Mouse (Mus musculus) limb, embryonic 13.5 days (tissue): ENCODE measurements around the gene Pacrg. TPM values are rescaled to one million over a fixed set of nuclear protein-coding genes. Genes with fewer than 3 reads are reported as not detected.

Source experiments
- ATAC-seq: fragments of 200-750 bp; cut with Nextera tagmentation; 2 replicates; pipeline ENCODE4 v1.8.0; 2017; ENCODE audit warnings: low read depth, moderate number of reproducible peaks, moderate TSS enrichment; ENCODE audit not compliant: low FRiP score
- H3K27ac ChIP-seq: fragments of 300-500 bp; sonication (generic); 2 replicates; pipeline ENCODE4 v1.5.1; 2015; ENCODE audit warnings: inconsistent platforms, mild to moderate bottlenecking, moderate library complexity
- H3K27me3 ChIP-seq: fragments of 300-500 bp; sonication (generic); 2 replicates; pipeline ENCODE4 v1.6.1; 2015; ENCODE audit warnings: mild to moderate bottlenecking, inconsistent platforms
- H3K36me3 ChIP-seq: fragments of 300-500 bp; sonication (generic); 2 replicates; pipeline ENCODE4 v1.6.1; 2015; ENCODE audit warnings: inconsistent platforms, mild to moderate bottlenecking, moderate library complexity
- H3K4me1 ChIP-seq: fragments of 300-500 bp; sonication (generic); 2 replicates; pipeline ENCODE4 v1.6.1; 2015; ENCODE audit warnings: inconsistent platforms
- H3K4me2 ChIP-seq: fragments of 300-500 bp; sonication (generic); replicated peaks from 2 replicates; pipeline ENCODE4 v1.6.1; 2015; ENCODE audit warnings: inconsistent platforms, mild to moderate bottlenecking, moderate library complexity
- H3K4me3 ChIP-seq: fragments of 300-500 bp; sonication (generic); 2 replicates; pipeline ENCODE4 v1.5.1; 2015; ENCODE audit warnings: moderate library complexity, mild to moderate bottlenecking, inconsistent platforms
- H3K9ac ChIP-seq: fragments of 300-500 bp; sonication (generic); 2 replicates; pipeline ENCODE4 v1.6.1; 2015; ENCODE audit warnings: mild to moderate bottlenecking, inconsistent platforms
- H3K9me3 ChIP-seq: fragments of 300-500 bp; sonication (generic); 2 replicates; pipeline ENCODE4 v1.6.1; 2016; ENCODE audit warnings: inconsistent platforms
- WGBS: fragments of 180-500 bp; shearing (Covaris S2); methylation state at CpG from one replicate; pipeline ENCODE4 v1.1.7; 2015; 5-methylcytosine and 5-hydroxymethylcytosine counted together
- polyA plus RNA-seq: library from polyadenylated mRNA; unstranded; fragments of >200 nt; fragmentation: Nextera tagmentation; extraction: Ambion mirVana; gene quantifications from 2 replicates; pipeline ENCODE4 v1.2.1, GENCODE M21; 2015

The Pacrg gene
- polyA plus RNA-seq, 1 experiment from 2014 or later: 1.4 TPM

- no peaks in the 10 kb centered on the region for H3K36me3 ChIP-seq
- no peak for ATAC-seq
Observed at GRCm38 (mm10) chr17:10430831-10431230, 409.3 kb downstream of the Pacrg start.

GRCm38 (mm10) chr17:10429406-10429805, 410.7 kb downstream of the Pacrg start:
- Histone ChIP-seq H3K4me3 (no peak overlapping the region), H3K36me3 (no peaks in the 10 kb centered on the region), H3K27ac (no peak overlapping the region), H3K9me3 (no peaks in the 10 kb centered on the region), H3K27me3 (no peaks in the 10 kb centered on the region), H3K9ac (no peak overlapping the region), H3K4me1 (0 out of 2 replicates have a peak, but pooled peaks cover 3% of the 10 kb centered on the region), H3K4me2 (no peak overlapping the region)
- WGBS: 84% methylated on average over 11 of the region's 11 CpGs
- no peak for ATAC-seq

More at GRCm38 (mm10) chr17:10430831-10431230, 409.3 kb downstream of the Pacrg start:
- no peaks in the 10 kb centered on the region for H3K27me3 ChIP-seq
- 0 out of 2 replicates have a peak, but pooled peaks cover 3% of the 10 kb centered on the region for H3K4me1 ChIP-seq
- no peaks in the 10 kb centered on the region for H3K9me3 ChIP-seq
- H3K4me3 ChIP-seq: no peak overlapping the region
- H3K4me2 ChIP-seq: no peak overlapping the region
- 88% methylated on average over 4 of the region's 4 CpGs for WGBS
- H3K27ac ChIP-seq: no peak overlapping the region
- no peak overlapping the region for H3K9ac ChIP-seq

- 77% methylated on average over 5 of the region's 5 CpGs for WGBS
- Histone ChIP-seq H3K27ac (no peak overlapping the region), H3K4me2 (no peak overlapping the region), H3K4me1 (0 out of 2 replicates have a peak, but pooled peaks cover 3% of the 10 kb centered on the region), H3K36me3 (no peaks in the 10 kb centered on the region), H3K9me3 (no peaks in the 10 kb centered on the region), H3K9ac (no peak overlapping the region), H3K27me3 (no peaks in the 10 kb centered on the region), H3K4me3 (no peak overlapping the region)
- no peak for ATAC-seq
Observed at GRCm38 (mm10) chr17:10425311-10425710, 414.8 kb downstream of the Pacrg start.

- no peaks in the 10 kb centered on the region for H3K36me3 ChIP-seq
- no peaks in the 10 kb centered on the region for H3K9me3 ChIP-seq
- no peaks in the 10 kb centered on the region for H3K27me3 ChIP-seq
- WGBS: 69% methylated on average over 7 of the region's 7 CpGs
- H3K4me3 ChIP-seq: no peak overlapping the region
- ATAC-seq: no peak
- H3K27ac ChIP-seq: no peak overlapping the region
- H3K4me1 ChIP-seq: no peaks in the 10 kb centered on the region
- no peak overlapping the region for H3K9ac ChIP-seq
- H3K4me2 ChIP-seq: no peak overlapping the region
Observed at GRCm38 (mm10) chr17:10417558-10418253, 422.4 kb downstream of the Pacrg start.

- Histone ChIP-seq H3K4me1 (no peaks in the 10 kb centered on the region), H3K4me3 (no peak overlapping the region), H3K4me2 (no peak overlapping the region), H3K9me3 (no peaks in the 10 kb centered on the region), H3K27me3 (no peaks in the 10 kb centered on the region), H3K27ac (no peak overlapping the region), H3K9ac (no peak overlapping the region), H3K36me3 (no peaks in the 10 kb centered on the region)
- no peak for ATAC-seq
- whole genome bisulfite sequencing: 56% methylated on average over 4 of the region's 4 CpGs
Observed at GRCm38 (mm10) chr17:10416995-10417394, 423.1 kb downstream of the Pacrg start.

GRCm38 (mm10) chr17:10416101-10416500, 424.0 kb downstream of the Pacrg start:
- ATAC-seq: no peak
- no peak overlapping the region for H3K4me2 ChIP-seq
- H3K4me3 ChIP-seq: no peak overlapping the region
- no peak overlapping the region for H3K27ac ChIP-seq
- H3K9me3 ChIP-seq: no peaks in the 10 kb centered on the region
- H3K36me3 ChIP-seq: no peaks in the 10 kb centered on the region
- WGBS: 88% methylated on average over 4 of the region's 4 CpGs
- H3K27me3 ChIP-seq: no peaks in the 10 kb centered on the region
- H3K9ac ChIP-seq: no peak overlapping the region
- H3K4me1 ChIP-seq: no peaks in the 10 kb centered on the region

GRCm38 (mm10) chr17:10414383-10414782, 425.7 kb downstream of the Pacrg start:
- Histone ChIP-seq H3K9ac (no peak overlapping the region), H3K27ac (no peak overlapping the region), H3K9me3 (no peaks in the 10 kb centered on the region), H3K4me2 (no peak overlapping the region), H3K4me3 (no peak overlapping the region), H3K27me3 (no peaks in the 10 kb centered on the region), H3K4me1 (no peaks in the 10 kb centered on the region), H3K36me3 (no peaks in the 10 kb centered on the region)
- 80% methylated on average over 4 of the region's 4 CpGs for WGBS
- no peak for ATAC-seq

- H3K27ac ChIP-seq: no peak overlapping the region
- ATAC-seq: no peak
- no peak overlapping the region for H3K9ac ChIP-seq
- no peaks in the 10 kb centered on the region for H3K36me3 ChIP-seq
- H3K4me1 ChIP-seq: peaks cover 2% of the 10 kb centered on the region; the same call in 1 of the 2 replicates
- H3K9me3 ChIP-seq: no peaks in the 10 kb centered on the region
- H3K27me3 ChIP-seq: no peaks in the 10 kb centered on the region
- no peak overlapping the region for H3K4me2 ChIP-seq
- H3K4me3 ChIP-seq: no peak overlapping the region
- WGBS: 86% methylated on average over 9 of the region's 9 CpGs
Observed at GRCm38 (mm10) chr17:10413870-10414269, 426.2 kb downstream of the Pacrg start.

- ATAC-seq: no peak
- no peaks in the 10 kb centered on the region for H3K36me3 ChIP-seq
- WGBS: 68% methylated on average over 8 of the region's 8 CpGs
- no peak overlapping the region for H3K4me3 ChIP-seq
- no peaks in the 10 kb centered on the region for H3K27me3 ChIP-seq
- no peaks in the 10 kb centered on the region for H3K9me3 ChIP-seq
- H3K27ac ChIP-seq: no peak overlapping the region
- H3K4me1 ChIP-seq: peaks cover 16% of the 10 kb centered on the region
- H3K4me2 ChIP-seq: no peak overlapping the region
- H3K9ac ChIP-seq: no peak overlapping the region
Observed at GRCm38 (mm10) chr17:10410597-10411476, 429.3 kb downstream of the Pacrg start.

- H3K27me3 ChIP-seq: no peaks in the 10 kb centered on the region
- H3K4me1 ChIP-seq: peaks cover 16% of the 10 kb centered on the region
- H3K4me2 ChIP-seq: no peak overlapping the region
- no peaks in the 10 kb centered on the region for H3K36me3 ChIP-seq
- ATAC-seq: no peak
- H3K27ac ChIP-seq: no peak overlapping the region
- no peak overlapping the region for H3K4me3 ChIP-seq
- WGBS: 17% methylated on average over 4 of the region's 4 CpGs
- no peaks in the 10 kb centered on the region for H3K9me3 ChIP-seq
- H3K9ac ChIP-seq: no peak overlapping the region
Observed at GRCm38 (mm10) chr17:10408681-10409081, 431.4 kb downstream of the Pacrg start.

GRCm38 (mm10) chr17:10407031-10407722, 432.9 kb downstream of the Pacrg start:
- Histone ChIP-seq H3K27me3 (no peaks in the 10 kb centered on the region), H3K9me3 (no peaks in the 10 kb centered on the region), H3K27ac (no peak overlapping the region), H3K9ac (no peak overlapping the region), H3K4me3 (no peak overlapping the region), H3K4me2 (no peak overlapping the region), H3K36me3 (no peaks in the 10 kb centered on the region), H3K4me1 (peaks cover 16% of the 10 kb centered on the region)
- 75% methylated on average over 7 of the region's 7 CpGs for WGBS
- ATAC-seq: no peak

GRCm38 (mm10) chr17:10406311-10406710, 433.8 kb downstream of the Pacrg start:
- Histone ChIP-seq H3K27me3 (no peaks in the 10 kb centered on the region), H3K9me3 (no peaks in the 10 kb centered on the region), H3K4me2 (no peak overlapping the region), H3K4me1 (peaks cover 20% of the 10 kb centered on the region), H3K36me3 (no peaks in the 10 kb centered on the region), H3K9ac (no peak overlapping the region), H3K27ac (no peak overlapping the region), H3K4me3 (no peak overlapping the region)
- WGBS: 72% methylated on average over 7 of the region's 7 CpGs
- ATAC-seq: no peak
